Mouse (Mus musculus) lung, postnatal 36 days (tissue): Measurements from ENCODE around the gene Epn3.

Experiments used
- DNase-seq: peaks from one replicate; pipeline ENCODE4 v3.0.0; 2022; ENCODE audit warnings: mixed read lengths

The Epn3 gene

DNA sequence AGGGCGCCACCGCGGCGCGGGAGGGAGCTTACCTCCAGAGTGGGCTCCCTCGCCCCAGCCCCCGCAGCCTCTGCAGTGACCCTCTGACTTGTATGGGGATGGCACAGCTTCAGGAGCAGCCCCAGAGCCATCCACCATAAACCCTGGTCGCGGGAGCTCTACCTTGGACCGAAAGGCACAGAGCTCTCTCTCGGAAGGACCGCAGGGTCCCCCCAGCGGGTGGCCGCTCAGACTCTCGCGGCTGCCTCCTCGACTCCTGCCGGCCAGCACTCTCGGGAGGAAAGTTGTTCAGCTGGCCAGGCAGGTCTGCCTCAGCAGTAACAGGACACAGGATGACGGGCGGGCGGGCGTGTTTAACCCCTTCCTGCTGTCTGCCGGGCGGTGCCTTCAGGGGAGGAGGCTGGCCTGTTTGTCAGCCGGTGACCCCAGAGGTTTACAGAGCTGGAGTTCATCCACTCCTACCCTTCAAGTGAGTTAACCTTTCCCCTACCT, at the start of gene Epn3:
Epn3 (minus strand) TSS at position 314 of the 492 bp plus-strand sequence.
- peak; percentile 81 for DNase-seq

- peak; percentile 97 for DNase-seq
These were observed 49.3 kb upstream of the Epn3 start, which contains the start of gene Rsad1 for GRCm38 (mm10) chr11:94548888-94549690. Gene Rsad1 (minus strand): TSS chr11:94549255.

GRCm38 (mm10) chr11:94548041-94548784, 48.4 kb upstream of the Epn3 start:
- DNase-seq: peak; percentile 38

GRCm38 (mm10) chr11:94547271-94547670, 47.5 kb upstream of the Epn3 start:
- no peak for DNase-seq

DNA sequence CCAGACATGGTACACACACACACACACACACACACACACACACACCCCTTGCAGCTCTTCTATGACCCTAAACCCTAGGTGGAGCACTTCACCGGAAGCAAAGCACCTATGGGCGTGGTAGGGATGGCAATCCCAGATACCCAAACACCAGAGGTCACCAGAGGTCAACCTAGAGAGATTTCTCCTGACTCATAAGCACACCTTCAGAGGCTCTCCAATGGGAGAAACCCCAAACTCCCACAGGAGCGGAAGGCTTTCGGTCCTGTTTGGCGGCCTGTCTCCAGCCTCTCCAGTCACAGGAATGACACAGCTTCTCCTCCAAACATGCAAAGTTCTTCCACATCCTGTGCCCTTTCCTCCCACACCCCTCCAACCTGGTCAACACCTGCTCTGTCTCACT, 46.6 kb upstream of the Epn3 start:
- no peak for DNase-seq

GRCm38 (mm10) chr11:94544422-94544821, 44.6 kb upstream of the Epn3 start:
- no peak for DNase-seq

DNA sequence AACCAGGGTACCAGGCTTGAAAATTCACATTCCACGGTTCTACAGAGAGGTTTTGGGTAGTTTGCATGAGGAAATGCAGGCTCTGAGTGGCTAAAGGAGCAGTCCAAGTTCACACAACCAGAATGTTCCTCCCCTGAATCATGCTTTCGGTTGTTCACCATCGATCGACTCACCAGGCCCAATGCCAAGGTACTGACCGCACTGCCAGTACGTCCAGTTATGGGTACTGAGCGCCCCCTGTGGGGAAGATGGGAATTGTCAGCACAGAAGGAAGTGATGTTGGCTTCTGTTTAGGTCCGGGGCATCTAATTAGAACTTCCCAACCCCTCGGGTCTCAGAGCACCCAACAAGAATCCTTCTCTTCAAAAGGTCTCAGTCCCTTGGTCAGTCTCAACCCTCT, 44.2 kb upstream of the Epn3 start:
- peak; percentile 98 for DNase-seq

- DNase-seq: no peak
These were observed 43.6 kb upstream of the Epn3 start for GRCm38 (mm10) chr11:94543344-94543743.

GRCm38 (mm10) chr11:94542400-94542799, 42.6 kb upstream of the Epn3 start:
- no peak for DNase-seq

DNA sequence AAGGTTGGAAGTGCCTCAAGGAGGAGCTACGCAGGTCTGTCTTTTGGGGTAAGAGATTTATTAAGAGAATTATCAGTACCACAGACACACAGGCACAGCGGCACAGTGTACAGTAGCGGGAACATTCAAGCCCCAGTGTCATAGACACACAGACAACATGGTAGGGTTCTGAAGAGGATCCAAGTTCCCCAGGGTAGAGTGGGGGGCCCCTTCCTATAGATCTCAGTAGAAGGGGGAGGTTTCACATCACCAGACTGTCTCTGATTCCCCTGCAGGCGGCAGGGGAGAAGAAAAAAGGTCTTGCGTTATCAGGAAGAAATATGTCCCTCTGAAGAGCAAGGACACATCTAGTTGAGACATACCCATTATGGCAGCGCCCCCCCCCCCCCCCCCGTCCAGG, 40.0 kb upstream of the Epn3 start:
- no peak for DNase-seq

DNA sequence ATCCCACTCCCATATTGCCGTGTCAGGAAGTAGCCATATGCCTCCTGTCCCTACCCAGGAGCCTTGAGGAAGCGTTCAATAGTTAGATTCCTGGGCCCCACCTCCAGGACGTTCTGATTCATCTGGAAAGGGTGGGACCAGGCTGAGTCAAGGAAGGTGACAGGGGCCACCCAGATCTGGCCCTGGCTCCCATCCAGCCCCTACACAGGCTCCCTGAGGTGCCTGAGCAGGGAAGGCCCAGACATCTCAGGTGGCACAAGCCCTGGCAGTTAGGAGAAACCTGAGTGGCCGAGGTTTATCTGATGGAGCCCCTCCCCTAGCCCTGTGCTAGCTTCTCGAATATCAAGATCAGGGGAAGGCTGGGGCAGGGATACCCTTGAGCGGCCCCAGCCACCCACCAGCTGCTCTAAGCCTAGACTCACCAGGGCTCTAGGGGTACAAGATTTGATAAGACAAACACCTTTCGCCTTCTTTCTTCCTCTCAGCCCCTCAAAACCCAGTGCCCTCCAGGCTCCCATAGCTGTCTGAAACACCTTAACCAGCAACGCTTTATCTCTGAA, 39.0 kb upstream of the Epn3 start:
- DNase-seq: no peak

DNA sequence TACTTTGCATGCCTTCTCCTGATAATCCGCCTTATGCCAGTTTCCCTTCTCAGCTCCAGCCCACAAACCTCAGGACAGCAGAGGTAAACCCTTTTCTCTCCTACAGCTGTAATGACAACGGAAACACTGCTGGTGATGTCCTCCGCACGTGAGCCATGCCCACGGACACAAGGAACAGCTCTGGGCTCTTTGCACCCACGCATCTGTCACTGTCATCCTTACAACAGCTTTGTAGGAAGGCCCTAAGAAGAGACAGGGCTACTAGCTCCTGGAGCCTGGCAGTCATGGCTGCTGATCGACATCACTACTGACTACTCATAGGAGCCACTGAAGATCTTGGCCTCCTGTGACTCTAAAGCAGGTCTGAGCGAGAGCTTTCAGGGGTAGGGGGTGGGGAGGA, 33.4 kb upstream of the Epn3 start:
- DNase-seq: no peak

DNA sequence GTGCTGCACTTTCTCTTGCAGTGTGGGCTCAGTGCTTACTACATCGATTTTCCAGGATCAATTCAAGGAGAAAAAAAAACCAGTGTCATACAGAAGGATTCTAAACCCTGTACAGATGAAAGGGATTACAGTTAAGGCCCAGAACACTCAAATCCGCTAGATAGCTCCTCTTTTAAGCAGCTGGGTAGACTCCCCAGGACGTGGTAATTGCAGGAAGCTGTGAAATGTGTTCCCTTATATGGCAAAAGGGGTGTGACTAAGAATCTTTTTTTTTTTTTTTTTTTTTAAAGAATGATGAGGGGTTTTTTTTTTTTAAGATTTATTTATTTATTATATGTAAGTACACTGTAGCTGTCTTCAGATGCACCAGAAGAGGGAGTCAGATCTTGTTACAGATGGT, 29.1 kb upstream of the Epn3 start:
- no peak for DNase-seq

- DNase-seq: no peak
These were observed 26.6 kb upstream of the Epn3 start for GRCm38 (mm10) chr11:94526171-94526879.

DNA sequence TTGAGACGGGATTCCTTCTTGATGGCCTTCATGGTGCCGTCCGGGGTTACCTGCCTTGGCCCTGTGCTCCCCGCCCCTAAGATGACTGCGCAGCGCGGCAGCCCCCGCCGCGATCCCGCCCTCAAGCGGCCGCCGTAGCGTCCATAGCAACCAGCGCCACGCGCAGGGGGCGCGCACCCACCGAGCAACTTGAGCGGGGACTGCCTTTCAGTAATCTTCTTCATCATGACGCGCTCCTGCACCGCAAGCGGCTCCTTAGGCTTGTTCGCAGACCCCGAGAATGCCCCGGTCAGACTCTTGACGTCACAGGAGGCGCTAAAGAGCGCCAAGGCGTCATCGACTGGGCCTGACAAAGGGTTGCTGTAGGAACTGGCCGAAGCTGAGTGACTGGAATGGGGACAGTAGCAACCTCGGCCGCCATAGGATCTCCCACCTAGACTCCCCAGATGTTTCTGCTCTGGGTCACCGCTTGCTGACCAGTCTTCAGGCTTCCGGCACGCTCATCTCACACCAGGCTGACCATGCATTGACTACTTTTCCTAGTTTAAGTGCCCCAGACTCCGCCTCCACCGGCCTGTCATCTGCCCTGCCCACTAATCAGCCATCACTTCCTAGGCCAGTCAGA, 21.6 kb upstream of the Epn3 start, which contains the start of gene Mycbpap:
Mycbpap (minus strand) TSS at position 524 of the 625 bp plus-strand sequence.
- DNase-seq: peak; percentile 75

GRCm38 (mm10) chr11:94513452-94513851, 13.7 kb upstream of the Epn3 start:
- no peak for DNase-seq

DNA sequence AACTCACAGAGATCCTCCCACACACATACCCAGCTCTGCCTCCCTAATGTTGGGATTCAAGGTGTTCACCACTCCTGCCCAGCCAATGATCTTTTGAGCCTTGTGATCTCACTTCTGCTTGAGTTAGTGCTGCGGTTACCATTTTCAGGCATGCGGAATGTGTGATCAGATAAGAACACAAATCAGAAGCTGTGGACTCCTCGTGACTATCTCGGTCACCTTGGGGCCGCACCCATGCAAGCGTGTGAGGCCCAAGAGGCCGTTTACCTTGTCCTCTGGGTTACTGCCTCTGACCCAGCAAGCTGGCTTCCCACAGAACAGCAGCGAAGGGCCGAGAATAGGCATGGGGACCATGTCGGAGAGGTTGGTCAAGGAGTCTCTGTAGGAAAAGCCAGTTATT, 9.2 kb upstream of the Epn3 start:
- DNase-seq: no peak

GRCm38 (mm10) chr11:94501482-94501881, 1.7 kb upstream of the Epn3 start:
- DNase-seq: peak; percentile 60

DNA sequence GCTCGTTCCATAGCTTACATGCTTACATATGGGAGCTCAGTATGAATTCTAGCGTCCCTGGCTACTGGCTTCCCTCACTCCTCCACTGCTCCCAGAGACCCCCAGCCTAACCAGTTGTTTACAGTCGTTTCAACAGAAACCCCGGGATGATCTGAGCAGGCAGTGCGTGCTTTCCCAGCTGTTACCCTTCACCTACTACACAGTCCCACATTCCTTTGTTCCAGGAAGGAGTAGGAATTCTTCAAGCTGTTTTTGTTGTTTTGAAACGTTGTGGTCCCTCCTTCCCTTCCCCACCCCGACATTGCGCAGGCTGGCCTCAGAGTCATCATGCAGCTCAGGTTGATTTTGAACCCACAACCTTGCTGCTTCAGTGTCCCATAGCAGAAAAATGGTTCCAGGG, 588 bp upstream of the Epn3 start:
- DNase-seq: no peak

GRCm38 (mm10) chr11:94499035-94499434, 739 bp downstream of the Epn3 start:
- DNase-seq: no peak

GRCm38 (mm10) chr11:94498093-94498996, 1.4 kb downstream of the Epn3 start:
- DNase-seq: peak; percentile 85
